Mouse (Mus musculus) ovary, postnatal 10 days (tissue): Measurements from ENCODE around the gene 1700001K19Rik.
A peak's percentile ranks its signal among the peaks of the same experiment; 100 is the strongest.
"Not testable (repeated sequence)": the region's sequence is repeated elsewhere in the genome, so short reads cannot be mapped to it uniquely, and the experiment has no call there.

Experiments
- DNase-seq: peaks from one replicate; pipeline ENCODE4 v3.0.0; 2022; ENCODE audit warnings: low spot score

1700001K19Rik gene

GRCm38 (mm10) chr12:110682561-110683299, at the start of gene 1700001K19Rik:
TSS of gene 1700001K19Rik (minus strand) at chr12:110682619.
- DNase-seq = no peak

GRCm38 (mm10) chr12:110726428-110726827, 44.0 kb upstream of the 1700001K19Rik start:
- DNase-seq = no peak

- DNase-seq = no peak
These were observed 43.1 kb upstream of the 1700001K19Rik start for GRCm38 (mm10) chr12:110725489-110725888.

DNA sequence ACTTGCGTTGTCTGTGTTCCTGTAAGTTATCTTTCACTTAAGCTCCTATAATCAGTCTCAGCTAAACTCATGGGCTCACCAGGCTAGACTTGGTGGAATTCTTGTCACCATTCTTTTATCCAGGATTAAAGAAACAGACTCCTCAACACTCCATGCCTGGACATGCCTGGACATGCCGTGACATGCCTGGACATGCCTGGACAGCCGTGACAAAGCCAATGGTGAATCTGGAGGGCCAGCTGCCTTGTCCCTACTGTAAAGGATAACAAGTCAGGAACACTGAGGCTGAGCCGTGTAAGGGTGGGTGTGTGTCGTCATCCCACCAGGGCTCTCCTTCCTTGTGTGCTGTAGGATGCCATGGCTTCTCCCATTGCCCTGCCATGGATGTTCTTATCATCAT, 42.6 kb upstream of the 1700001K19Rik start:
- DNase-seq = no peak

GRCm38 (mm10) chr12:110716004-110716403, 33.6 kb upstream of the 1700001K19Rik start:
- DNase-seq = no peak

DNA sequence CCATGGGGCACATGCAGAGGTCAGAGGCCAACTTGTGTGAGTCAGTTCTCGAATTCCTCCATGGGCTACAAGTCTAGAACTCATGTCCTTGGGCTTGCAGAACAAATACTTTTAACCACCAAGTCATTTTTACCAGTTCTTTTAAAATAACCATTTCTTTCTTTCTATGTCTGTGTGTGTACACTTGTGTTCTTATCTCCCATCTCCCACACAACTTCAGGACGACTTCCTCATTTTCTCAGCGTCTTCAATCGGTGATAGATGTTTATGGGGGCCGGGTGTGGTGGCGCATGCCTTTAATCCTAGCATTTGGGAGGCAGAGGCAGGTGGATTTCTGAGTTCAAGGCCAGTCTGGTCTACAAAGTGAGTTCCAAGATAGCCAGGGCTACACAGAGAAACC, 31.8 kb upstream of the 1700001K19Rik start:
- no peak for DNase-seq

DNA sequence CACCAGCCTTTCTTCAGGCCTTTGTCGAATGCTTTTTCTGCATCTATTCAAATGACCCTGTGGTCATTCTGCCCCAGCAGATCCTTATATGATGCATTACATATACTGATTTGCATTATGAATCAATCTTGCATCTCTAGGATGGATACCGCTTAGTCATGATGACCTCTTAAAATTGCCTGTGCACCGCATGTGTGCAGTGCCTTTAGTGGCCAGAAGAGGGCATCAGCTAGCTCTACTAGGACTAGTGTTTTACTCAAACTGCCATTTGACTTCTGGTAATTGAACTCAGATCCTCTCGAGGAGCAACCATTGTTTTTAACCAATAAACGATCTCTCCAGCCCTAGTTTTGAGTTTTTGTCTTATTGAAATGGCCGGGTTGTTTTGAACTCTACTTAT, 31.4 kb upstream of the 1700001K19Rik start:
- DNase-seq = no peak

DNA sequence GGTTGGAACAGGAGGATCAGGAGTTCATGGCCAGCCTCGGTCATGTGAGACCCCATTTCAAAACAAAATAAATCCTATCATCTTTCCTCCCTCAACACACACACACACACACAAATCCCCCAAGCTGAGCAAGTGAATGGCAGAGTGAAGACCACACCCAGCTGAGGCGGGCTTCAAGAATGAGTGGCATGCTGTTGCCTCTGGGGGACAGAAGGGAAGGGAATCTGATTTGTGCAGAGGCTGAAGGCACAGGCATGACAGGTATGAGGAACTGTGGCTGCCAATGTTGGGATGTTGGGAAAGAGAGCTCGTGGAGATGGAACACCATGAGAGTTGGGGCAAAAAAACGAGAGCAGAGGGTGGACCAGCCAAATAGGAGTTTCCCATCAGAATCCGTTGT, 28.9 kb upstream of the 1700001K19Rik start:
- DNase-seq = no peak

DNA sequence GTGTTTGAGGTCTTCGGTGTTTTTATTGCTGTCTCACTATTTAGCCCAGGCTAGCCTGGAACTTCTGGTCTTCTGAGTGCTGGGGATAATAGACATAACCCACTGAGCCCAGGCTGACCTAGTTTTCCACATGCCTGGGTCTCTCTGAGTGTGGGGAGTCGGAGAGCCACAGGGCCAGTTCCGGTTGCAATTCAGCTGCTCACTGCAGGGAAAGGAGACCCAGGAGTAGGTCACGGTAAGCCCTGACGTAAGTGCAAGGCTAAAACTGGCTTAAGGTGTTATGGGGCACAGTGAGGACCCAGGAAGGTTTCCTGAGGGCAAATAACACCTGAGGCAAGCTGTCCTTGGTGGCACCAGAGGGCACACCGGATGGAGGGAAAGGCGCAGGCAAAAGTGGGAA, 25.0 kb upstream of the 1700001K19Rik start:
- no peak for DNase-seq

- no peak for DNase-seq
These were observed 24.2 kb upstream of the 1700001K19Rik start for GRCm38 (mm10) chr12:110706337-110707231.

GRCm38 (mm10) chr12:110705419-110705818, 23.0 kb upstream of the 1700001K19Rik start:
- not testable (repeated sequence) for DNase-seq

DNA sequence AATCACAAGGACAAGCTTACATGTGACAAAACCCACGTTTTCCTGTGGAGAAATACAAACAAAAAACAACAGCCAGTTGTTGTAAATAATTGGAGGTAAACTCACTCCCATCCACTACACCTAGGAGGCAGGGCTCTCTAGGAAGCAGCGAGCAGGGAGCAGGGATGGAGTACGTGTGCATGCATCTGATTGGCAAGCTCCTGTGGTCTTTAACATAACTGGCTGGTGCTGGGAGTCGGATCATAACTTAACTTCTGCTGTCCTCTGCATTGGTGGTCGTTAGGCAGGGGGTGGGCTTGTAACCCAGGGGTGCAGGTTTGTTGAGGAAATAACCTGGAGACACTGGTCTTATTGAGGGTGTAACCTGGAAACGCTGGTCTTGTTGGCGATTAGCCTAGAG, 21.3 kb upstream of the 1700001K19Rik start:
- DNase-seq = no peak

DNA sequence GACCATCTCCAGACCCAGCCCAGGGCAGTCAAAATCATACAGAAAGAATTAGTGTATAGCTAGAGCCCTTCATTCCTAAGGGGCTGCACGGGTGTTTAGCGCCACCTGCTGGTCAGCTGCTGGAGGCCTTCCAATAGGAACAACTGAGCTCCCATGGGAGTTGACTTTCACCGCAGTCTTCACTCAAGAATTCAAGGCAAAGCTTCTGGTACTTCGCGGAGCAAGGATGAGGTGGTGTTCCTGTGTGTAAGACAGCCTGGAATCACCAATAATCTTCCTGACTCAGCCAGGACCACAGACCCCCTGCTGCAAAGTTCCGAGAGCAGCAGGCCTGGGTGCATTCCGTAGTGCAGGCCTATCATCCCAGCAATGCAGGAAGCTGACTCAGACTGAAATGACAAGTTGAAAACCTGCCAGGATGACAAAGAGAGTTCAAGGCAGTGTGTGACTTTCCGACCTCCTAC, 20.6 kb upstream of the 1700001K19Rik start:
- DNase-seq = peak; percentile 69

DNA sequence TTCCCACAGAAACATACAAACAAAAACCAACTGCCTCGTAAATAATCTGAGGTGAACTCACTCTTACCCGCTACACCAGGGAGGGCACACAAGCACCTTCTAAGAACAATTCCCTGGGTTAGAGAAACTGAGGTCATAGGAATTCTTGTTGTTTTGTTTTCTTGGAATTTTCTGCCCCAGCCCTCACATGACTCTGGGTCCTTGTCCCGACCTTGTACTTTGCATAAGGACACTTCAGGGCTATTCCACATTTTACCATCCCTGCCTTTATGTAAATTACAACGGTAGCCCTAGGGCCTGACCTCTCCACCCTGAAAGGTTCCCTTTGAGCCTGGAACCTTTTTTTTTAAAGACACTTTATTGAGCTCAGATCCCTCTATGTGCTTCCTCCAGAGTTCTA, 20.1 kb upstream of the 1700001K19Rik start, which contains the start of gene Hsp90aa1:
Gene Hsp90aa1 (minus strand): TSS at position 173 of the 400 bp plus-strand sequence.
- no peak for DNase-seq

- not testable (repeated sequence) for DNase-seq
These were observed 18.9 kb upstream of the 1700001K19Rik start for GRCm38 (mm10) chr12:110701363-110701762.

DNA sequence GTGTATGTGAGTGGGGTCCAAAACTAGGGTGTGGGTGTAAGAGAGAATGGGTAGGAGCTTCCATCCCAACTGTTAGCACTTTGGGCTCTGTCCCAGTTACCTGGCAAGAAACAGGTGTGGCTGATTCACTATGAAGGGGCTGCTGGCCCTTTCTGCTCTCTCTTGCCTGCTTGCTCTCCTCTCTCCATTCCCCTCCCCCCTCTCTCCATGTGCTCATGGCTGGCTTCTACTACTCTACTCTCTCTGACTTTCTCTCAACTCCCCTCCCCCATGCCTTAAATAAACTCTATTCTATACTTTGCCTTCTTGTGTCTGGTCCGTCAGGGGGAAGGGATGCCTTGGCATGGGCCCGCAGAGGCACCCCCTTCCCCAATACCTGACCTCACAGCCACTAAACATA, 18.3 kb upstream of the 1700001K19Rik start:
- DNase-seq = no peak

GRCm38 (mm10) chr12:110699171-110699547, 16.7 kb upstream of the 1700001K19Rik start:
- no peak for DNase-seq

GRCm38 (mm10) chr12:110698523-110699170, 16.2 kb upstream of the 1700001K19Rik start:
- no peak for DNase-seq

DNA sequence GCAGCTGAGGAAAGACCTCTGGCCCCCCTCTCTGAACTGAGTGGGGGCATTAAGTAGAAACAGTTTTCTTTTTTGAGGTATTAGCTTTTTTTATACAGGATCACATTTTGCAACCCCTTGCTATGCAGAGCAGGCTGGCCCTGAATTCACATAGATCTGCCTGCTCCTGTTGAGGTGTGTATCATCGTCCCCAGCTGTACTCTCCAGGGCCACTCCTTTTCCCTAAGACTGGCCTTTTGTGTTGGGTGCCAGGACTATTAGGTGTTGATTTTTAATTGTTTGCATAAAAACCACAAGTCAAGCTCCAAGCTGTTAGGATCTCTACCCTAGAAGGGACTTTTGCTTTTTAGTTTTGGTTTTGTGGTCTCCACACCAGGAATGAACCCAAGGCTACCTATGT, 15.7 kb upstream of the 1700001K19Rik start:
- no peak for DNase-seq

DNA sequence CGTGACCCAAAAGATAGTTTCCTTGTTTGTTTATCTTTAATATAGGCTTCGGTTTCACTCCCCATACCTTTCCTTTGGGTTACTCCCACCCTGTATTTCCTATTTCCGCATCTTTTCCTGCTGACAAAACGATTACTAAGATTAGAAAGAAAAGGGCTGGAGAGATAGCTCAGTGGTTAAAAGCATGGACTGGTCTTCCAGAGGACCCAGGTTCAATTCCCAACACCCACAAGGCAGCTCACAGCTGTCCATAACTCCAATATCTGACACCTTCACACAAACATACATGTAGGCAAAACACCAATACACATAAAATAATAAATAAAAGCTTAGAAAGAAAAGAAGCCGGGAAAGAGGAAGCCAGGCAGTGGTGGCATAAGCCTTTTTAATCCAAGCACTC, 15.0 kb upstream of the 1700001K19Rik start:
- no peak for DNase-seq

- DNase-seq = no peak
These were observed 14.6 kb upstream of the 1700001K19Rik start for GRCm38 (mm10) chr12:110696975-110697400.
